Mouse (Mus musculus) forebrain, embryonic 11.5 days (tissue): ENCODE results near the gene Arl16. TPM values are rescaled to one million over a fixed set of nuclear protein-coding genes. Genes with fewer than 3 reads are reported as not detected.

ENCODE experiments used
- ATAC-seq: fragments of 200-750 bp; cut with Nextera tagmentation; replicated peaks from 2 replicates; pipeline ENCODE4 v1.8.0; 2017; ENCODE audit warnings: moderate TSS enrichment; ENCODE audit not compliant: low FRiP score
- DNase-seq: peaks from one replicate; pipeline ENCODE4 v3.0.0-alpha.2; 2017; ENCODE audit warnings: low spot score
- H3K27ac ChIP-seq: fragments of 300-500 bp; sonication (generic); 2 replicates; pipeline ENCODE4 v1.5.1; 2014; ENCODE audit warnings: low read depth, low read length
- H3K27me3 ChIP-seq: fragments of 300-500 bp; sonication (generic); 2 replicates; pipeline ENCODE4 v1.6.1; 2014; ENCODE audit warnings: mild to moderate bottlenecking, low read length, mixed read lengths; ENCODE audit not compliant: control insufficient read depth, insufficient read depth
- H3K36me3 ChIP-seq: fragments of 300-500 bp; sonication (generic); 2 replicates; pipeline ENCODE4 v1.6.1; 2014; ENCODE audit warnings: mild to moderate bottlenecking, low read length, moderate library complexity, mixed read lengths; ENCODE audit not compliant: control insufficient read depth, insufficient read depth
- H3K4me1 ChIP-seq: fragments of 300-500 bp; sonication (generic); replicated peaks from 2 replicates; pipeline ENCODE4 v1.6.1; 2014; ENCODE audit warnings: low read length, mixed read lengths; ENCODE audit not compliant: control insufficient read depth, insufficient read depth
- H3K4me2 ChIP-seq: fragments of 300-500 bp; sonication (generic); 2 replicates; pipeline ENCODE4 v1.6.1; 2014; ENCODE audit warnings: low read depth, mild to moderate bottlenecking, low read length, moderate library complexity, mixed read lengths; ENCODE audit not compliant: severe bottlenecking
- H3K4me3 ChIP-seq: fragments of 300-500 bp; sonication (generic); 2 replicates; pipeline ENCODE4 v1.5.1; 2014; ENCODE audit warnings: low read depth, low read length
- H3K9ac ChIP-seq: fragments of 300-500 bp; sonication (generic); 2 replicates; pipeline ENCODE4 v1.6.1; 2014; ENCODE audit warnings: low read length
- H3K9me3 ChIP-seq: fragments of 300-500 bp; sonication (generic); 2 replicates; pipeline ENCODE4 v1.6.1; 2016; ENCODE audit warnings: low read length, mixed read lengths; ENCODE audit not compliant: control insufficient read depth
- WGBS: fragments of 180-500 bp; shearing (Covaris S2); extraction: QIAGEN DNeasy Blood & Tissue Kit; methylation state at CpG from one replicate; pipeline ENCODE4 v1.1.7; 2014; 5-methylcytosine and 5-hydroxymethylcytosine counted together
- polyA plus RNA-seq: library from polyadenylated mRNA; unstranded; fragments of >200 nt; fragmentation: Nextera tagmentation; extraction: Ambion mirVana; gene quantifications from 2 replicates; pipeline ENCODE4 v1.2.1, GENCODE M21; 2014

Arl16 gene
- polyA plus RNA-seq, 1 experiment from 2014 or later: 50.1 TPM

- 96% methylated on average over 3 of the region's 3 CpGs for WGBS
- Histone ChIP-seq H3K4me3 (no peak overlapping the region), H3K27me3 (no peaks in the 10 kb centered on the region), H3K9me3 (no peaks in the 10 kb centered on the region), H3K27ac (no peak overlapping the region), H3K4me2 (no peak overlapping the region), H3K36me3 (peaks cover 2% of the 10 kb centered on the region; the same call in 1 of the 2 replicates), H3K9ac (no peak overlapping the region), H3K4me1 (peaks cover 11% of the 10 kb centered on the region)
- ATAC-seq (no peak), DNase-seq (no peak)
These were observed 30.0 kb upstream of the Arl16 start for GRCm38 (mm10) chr11:120497436-120497835.

GRCm38 (mm10) chr11:120493911-120494310, 26.5 kb upstream of the Arl16 start:
- H3K27ac ChIP-seq: no peak overlapping the region
- H3K4me1 ChIP-seq: peaks cover 20% of the 10 kb centered on the region
- DNase-seq: no peak
- H3K36me3 ChIP-seq: peaks cover 4% of the 10 kb centered on the region; the same call in 1 of the 2 replicates
- 77% methylated on average over 3 of the region's 3 CpGs for WGBS
- no peak overlapping the region for H3K4me2 ChIP-seq
- no peak overlapping the region for H3K4me3 ChIP-seq
- H3K9ac ChIP-seq: no peak overlapping the region
- no peaks in the 10 kb centered on the region for H3K9me3 ChIP-seq
- no peak for ATAC-seq
- no peaks in the 10 kb centered on the region for H3K27me3 ChIP-seq

GRCm38 (mm10) chr11:120493351-120493750, 25.9 kb upstream of the Arl16 start:
- 75% methylated on average over 3 of the region's 3 CpGs for WGBS
- no peaks in the 10 kb centered on the region for H3K27me3 ChIP-seq

GRCm38 (mm10) chr11:120492878-120493203, 25.4 kb upstream of the Arl16 start:
- WGBS: 25% methylated on average over 3 of the region's 3 CpGs
- Histone ChIP-seq H3K27me3 (no peaks in the 10 kb centered on the region), H3K4me3 (peak overlapping the region; percentile 92), H3K36me3 (peaks cover 11% of the 10 kb centered on the region; the same call in 1 of the 2 replicates), H3K27ac (no peak overlapping the region), H3K4me2 (peak overlapping the region; percentile 74), H3K9me3 (no peaks in the 10 kb centered on the region), H3K4me1 (peaks cover 20% of the 10 kb centered on the region), H3K9ac (peak overlapping the region; percentile 79)
- no peak for DNase-seq
- ATAC-seq: no peak

More at GRCm38 (mm10) chr11:120493351-120493750, 25.9 kb upstream of the Arl16 start:
- peaks cover 8% of the 10 kb centered on the region; the same call in 1 of the 2 replicates for H3K36me3 ChIP-seq
- DNase-seq: no peak
- peaks cover 20% of the 10 kb centered on the region for H3K4me1 ChIP-seq
- H3K4me3 ChIP-seq: peak overlapping the region; percentile 92; the same call in 1 of the 2 replicates
- peak overlapping the region; percentile 79 for H3K9ac ChIP-seq
- no peak for ATAC-seq
- no peak overlapping the region for H3K27ac ChIP-seq
- H3K4me2 ChIP-seq: peak overlapping the region; percentile 74
- H3K9me3 ChIP-seq: no peaks in the 10 kb centered on the region

- 0% methylated on average over 48 of the region's 48 CpGs for WGBS
- peak overlapping the region; percentile 65; the same call in 1 of the 2 replicates for H3K27ac ChIP-seq
- H3K4me2 ChIP-seq: peak overlapping the region; percentile 74
- no peaks in the 10 kb centered on the region for H3K9me3 ChIP-seq
- H3K4me1 ChIP-seq: peaks cover 20% of the 10 kb centered on the region
- ATAC-seq (no peak; the same call in none of the 2 replicates), DNase-seq (no peak)
- no peaks in the 10 kb centered on the region for H3K27me3 ChIP-seq
- peak overlapping the region; percentile 92 for H3K4me3 ChIP-seq
- H3K9ac ChIP-seq: peak overlapping the region; percentile 79
- H3K36me3 ChIP-seq: peaks cover 13% of the 10 kb centered on the region; the same call in 1 of the 2 replicates
These were observed 24.8 kb upstream of the Arl16 start for GRCm38 (mm10) chr11:120492024-120492877.

GRCm38 (mm10) chr11:120491317-120492023, 24.1 kb upstream of the Arl16 start, which contains the start of gene Slc25a10:
Slc25a10 (plus strand) TSS chr11:120491840.
- peaks cover 20% of the 10 kb centered on the region for H3K4me1 ChIP-seq
- DNase-seq (peak; percentile 93), ATAC-seq (peak; percentile 90)
- H3K9ac ChIP-seq: peak within 1 kb of the TSS; percentile 79
- peak within 1 kb of the TSS; percentile 74 for H3K4me2 ChIP-seq
- under 1% methylated on average over 35 of the region's 35 CpGs for WGBS
- H3K4me3 ChIP-seq: peak within 1 kb of the TSS; percentile 92
- no peaks in the 10 kb centered on the region for H3K9me3 ChIP-seq
- no peaks in the 10 kb centered on the region for H3K27me3 ChIP-seq
- H3K36me3 ChIP-seq: peaks cover 11% of the 10 kb centered on the region; the same call in 1 of the 2 replicates
- H3K27ac ChIP-seq: peak within 1 kb of the TSS; percentile 65; the same call in 1 of the 2 replicates

- H3K4me1 ChIP-seq: peaks cover 25% of the 10 kb centered on the region
These were observed 23.1 kb upstream of the Arl16 start for GRCm38 (mm10) chr11:120490291-120491046.

More at GRCm38 (mm10) chr11:120490291-120491046, 23.1 kb upstream of the Arl16 start:
- ATAC-seq (no peak), DNase-seq (no peak)
- Histone ChIP-seq H3K27ac (peak overlapping the region; percentile 65; the same call in 1 of the 2 replicates), H3K9me3 (no peaks in the 10 kb centered on the region), H3K4me3 (0 out of 2 replicates have a peak overlapping the region, but pooled peaks have one; percentile 0), H3K27me3 (no peaks in the 10 kb centered on the region), H3K9ac (peak overlapping the region; percentile 79; the same call in 1 of the 2 replicates), H3K36me3 (peaks cover 11% of the 10 kb centered on the region; the same call in 1 of the 2 replicates), H3K4me2 (peak overlapping the region; percentile 74)
- 43% methylated on average over 4 of the region's 4 CpGs for WGBS
